Mouse (Mus musculus): ENCODE results near the gene Slc30a5.

GRCm38 (mm10) chr13:100833640-100834002, 394 bp upstream of the Slc30a5 start:
- TF ChIP-seq TAL1 (IDR thresholded peaks at IDR 0.05; ENCODE audit: low read length) (no peak), GATA1 (IDR thresholded peaks at IDR 0.05; ENCODE audit: low read length) (no peak)

All from erythroblast, embryonic 14.5 days (primary cell).